Mouse (Mus musculus): ENCODE measurements around the gene Galk1.
"Not testable (repeated sequence)": the region's sequence is repeated elsewhere in the genome, so short reads cannot be mapped to it uniquely, and the experiment has no call there.

Galk1 gene

GRCm38 (mm10) chr11:116030088-116030897, 17.8 kb upstream of the Galk1 start, which contains the start of gene Unk:
Unk (plus strand) TSS chr11:116030322.
- peak; percentile 98 for DNase-seq

- DNase-seq = no peak
These were observed 16.8 kb upstream of the Galk1 start for GRCm38 (mm10) chr11:116029086-116029865.

DNA sequence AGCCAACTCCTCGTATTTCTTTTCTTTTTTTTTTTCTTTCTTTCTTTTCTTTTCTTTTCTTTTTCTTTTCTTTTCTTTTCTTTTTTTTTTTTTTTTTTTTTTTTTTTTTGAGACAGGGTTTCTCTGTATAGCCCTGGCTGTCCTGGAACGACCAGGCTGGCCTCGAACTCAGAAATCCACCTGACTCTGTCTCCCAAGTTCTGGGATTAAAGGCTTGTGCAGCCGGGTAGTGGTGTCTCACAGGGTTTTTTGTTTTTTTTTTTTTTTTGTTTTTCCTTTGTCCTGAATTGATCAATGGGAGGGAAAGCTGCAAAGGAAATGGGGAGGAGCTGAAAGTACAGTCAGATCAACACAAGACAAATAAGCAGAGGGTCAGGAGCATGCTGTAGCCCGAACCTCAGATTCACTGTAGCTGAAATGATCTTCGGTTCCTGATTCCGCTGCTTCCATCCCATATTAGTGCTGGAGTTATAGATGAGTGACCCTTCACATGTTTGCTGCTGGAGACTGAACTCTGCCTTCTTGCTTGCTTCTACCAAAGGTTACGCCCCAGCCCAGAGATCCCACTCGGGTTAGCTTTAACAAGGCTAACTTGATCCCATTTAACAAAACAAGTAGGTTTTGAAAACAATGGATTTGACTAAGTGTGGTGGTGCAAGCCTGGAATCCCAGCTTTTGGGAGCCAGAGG, 15.8 kb upstream of the Galk1 start:
- DNase-seq = no peak

DNA sequence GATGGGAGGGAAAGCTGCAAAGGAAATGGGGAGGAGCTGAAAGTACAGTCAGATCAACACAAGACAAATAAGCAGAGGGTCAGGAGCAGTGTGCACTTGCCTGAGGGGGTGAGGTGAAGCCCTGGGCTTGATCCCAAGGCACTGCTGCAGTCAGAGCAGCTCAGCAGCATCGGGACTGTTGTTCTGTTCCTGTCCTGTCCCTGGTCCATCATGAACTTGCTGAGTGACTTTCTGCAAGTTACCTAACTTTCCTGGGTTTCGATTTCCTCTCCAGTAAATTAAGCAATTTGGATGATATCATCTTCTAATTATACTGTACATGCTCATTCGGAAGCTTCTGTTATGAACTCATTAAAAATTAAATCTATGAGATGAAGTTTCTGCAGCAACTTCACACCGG, 15.2 kb upstream of the Galk1 start, which contains the start of gene H3f3b:
Gene H3f3b, minus strand, starts transcription at position 207 of the 400 bp plus-strand sequence.
- DNase-seq = peak; percentile 12

GRCm38 (mm10) chr11:116025056-116025845, 12.7 kb upstream of the Galk1 start:
- no peak for DNase-seq

DNA sequence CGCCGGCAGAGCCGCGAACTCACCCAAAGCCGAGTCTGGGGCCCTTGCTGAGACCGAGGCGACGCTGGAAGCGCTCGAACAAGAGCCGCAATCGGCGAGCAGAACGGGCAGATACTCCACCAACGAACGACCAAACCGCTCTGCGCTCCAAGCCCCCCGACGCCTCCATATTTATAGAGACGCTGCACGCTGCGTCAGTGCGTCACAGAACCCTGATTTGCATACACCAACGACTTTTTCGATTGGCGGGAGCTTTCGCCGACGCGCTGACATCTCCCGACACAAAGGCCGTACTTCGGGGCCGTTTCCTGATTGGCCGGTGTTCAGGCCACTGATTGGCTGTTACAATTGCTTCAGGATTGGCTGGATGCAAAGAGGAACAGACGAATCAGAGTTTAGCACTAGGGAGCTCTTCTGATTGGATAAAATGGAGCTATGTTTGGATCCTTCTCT, 11.9 kb upstream of the Galk1 start:
- peak; percentile 91 for DNase-seq

GRCm38 (mm10) chr11:116023771-116024355, 11.3 kb upstream of the Galk1 start:
- peak; percentile 82 for DNase-seq

GRCm38 (mm10) chr11:116023074-116023770, 10.7 kb upstream of the Galk1 start:
- DNase-seq = not testable (repeated sequence)

DNA sequence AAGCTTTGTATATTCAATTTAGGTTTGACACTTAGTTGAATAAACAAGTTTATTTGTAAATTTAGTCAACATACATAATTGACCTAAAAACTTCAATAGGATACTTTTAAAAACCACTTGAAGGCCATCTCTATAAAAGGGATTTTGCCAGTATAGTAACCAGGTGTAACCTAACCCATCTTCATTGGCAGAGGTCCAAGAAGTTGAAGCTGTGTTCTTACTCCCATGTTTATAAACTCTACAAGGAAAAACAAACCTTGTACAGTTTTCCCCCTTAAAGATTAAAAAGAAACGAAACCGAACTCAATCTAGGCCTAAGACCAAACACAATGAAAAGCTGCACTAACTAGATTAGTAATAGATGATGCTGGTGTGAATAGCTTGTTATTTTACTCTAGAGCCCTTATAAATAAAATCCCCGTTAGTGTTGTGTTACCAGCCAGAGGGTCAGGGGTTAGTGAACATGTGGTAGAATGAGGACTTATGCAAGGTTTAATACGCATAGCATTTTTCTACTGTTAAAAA, 9.8 kb upstream of the Galk1 start:
- no peak for DNase-seq

DNA sequence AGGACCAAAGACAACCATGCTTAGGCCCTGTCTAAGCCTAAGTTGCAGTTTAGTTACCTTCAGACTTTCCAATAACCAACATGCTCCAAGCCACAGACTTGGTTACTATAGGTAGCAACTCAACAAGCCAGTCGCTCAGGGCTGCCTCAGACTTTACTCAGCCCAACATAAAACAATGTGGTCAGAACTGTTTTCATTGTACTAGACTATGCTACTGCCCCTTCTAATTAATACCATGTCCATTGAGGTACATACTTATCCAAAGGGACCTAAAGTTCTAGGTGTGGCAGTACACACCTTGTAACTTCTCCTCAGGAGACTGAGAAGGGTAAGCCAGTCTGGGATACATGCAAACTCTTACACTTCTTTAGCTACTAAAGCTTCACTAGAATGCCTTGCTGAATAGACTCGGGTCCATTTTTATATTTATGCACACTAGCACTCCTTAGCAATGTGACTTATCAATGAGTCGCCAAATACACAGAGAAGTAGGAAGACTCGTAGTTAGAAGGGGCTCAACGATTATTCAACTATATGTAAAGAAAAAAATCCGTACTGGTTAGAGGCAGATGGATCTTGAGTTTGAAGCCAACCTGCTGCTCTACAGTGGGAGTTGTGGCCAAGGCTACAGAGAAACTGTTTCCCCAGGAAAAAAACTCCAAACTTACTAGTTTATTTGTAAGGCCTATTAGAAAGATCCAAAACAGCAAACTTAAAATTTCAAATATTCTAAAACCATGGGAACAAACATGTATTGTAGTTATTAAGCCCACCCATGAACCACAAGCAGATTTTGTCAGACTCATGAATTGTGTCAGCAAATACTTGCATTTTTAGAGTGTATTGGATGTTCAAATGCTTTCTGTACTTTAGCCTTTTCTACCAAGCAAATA, 9.1 kb upstream of the Galk1 start:
- DNase-seq = no peak

- DNase-seq = no peak
These were observed 8.0 kb upstream of the Galk1 start for GRCm38 (mm10) chr11:116020519-116020922.

DNA sequence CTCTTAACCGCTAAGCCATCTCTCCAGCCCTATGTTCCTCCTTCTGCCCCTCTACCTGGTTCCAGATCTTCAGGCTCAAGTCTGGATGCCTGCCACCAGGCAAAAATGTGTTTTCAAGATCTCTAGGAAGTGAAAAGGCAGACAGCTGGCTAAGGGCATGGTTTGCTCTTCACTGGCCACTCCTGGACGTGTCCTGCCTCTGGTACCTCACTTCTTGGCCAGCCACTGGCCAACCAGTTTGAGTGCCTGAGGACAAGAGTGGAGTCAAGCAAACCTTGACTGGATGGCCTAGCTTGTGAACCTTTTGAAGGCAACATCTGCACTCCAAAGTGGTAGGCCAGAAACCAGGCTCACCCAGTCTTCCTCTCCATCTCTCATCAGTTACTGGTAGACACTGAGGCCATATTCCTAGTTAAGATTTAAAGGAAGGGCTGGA, 7.5 kb upstream of the Galk1 start:
- DNase-seq = no peak

GRCm38 (mm10) chr11:116019360-116019791, 6.9 kb upstream of the Galk1 start:
- DNase-seq = no peak

GRCm38 (mm10) chr11:116018867-116019266, 6.3 kb upstream of the Galk1 start:
- DNase-seq = not testable (repeated sequence)

DNA sequence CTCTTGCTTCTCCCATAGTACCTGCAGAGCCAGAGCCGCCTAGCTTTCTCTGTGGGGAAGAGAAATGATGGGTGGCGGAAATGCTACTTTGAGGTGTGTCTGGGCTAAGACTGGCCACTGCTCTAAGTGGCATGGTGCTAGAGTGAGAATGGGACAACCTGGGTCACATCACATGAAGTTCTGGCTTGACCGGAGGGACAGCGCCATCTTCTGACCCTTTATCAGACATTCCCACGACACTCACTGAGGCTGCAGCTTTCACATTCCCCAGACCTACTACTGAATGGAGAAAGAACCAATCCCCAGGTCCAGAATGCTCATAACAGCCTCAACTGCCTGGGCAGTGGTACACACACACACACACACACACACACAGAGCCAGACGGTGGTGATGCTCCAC, 5.6 kb upstream of the Galk1 start:
- peak; percentile 43 for DNase-seq

GRCm38 (mm10) chr11:116014821-116015220, 2.3 kb upstream of the Galk1 start:
- no peak for DNase-seq

DNA sequence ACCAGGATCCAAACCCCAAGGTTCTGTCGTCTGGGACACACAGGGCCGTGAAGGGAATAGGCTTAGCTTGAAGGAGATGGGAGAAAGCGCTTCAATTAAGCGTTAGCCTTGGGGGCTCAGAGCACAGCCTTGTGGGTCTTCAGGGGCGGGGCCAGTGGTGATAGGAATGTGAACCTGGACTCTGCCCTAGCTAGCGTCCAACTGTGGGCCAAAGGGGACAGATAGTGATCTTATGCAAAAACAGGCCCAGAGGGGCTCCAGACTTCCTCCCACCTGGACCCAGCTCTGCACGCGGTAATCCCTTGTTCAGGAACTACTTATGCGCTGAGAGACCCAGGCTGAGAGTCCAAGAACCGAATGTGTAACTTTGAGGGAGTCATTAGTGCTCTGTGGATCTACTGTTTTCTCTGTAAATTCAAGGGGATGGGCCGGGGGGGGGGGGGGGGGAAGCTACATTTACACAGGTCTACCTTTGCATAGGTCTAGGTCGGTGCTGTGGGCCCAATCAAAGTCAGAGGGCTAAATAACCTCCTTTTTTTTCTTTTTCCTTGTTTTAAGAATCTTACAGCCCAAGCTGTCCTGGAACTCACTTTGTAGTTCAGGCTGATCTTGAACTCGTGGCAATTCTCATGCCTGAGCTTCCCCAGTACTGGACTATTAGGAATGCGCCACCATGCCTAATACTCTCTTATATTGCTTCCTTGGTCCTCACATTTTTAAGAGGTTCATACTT, 824 bp downstream of the Galk1 start:
- no peak for DNase-seq

DNA sequence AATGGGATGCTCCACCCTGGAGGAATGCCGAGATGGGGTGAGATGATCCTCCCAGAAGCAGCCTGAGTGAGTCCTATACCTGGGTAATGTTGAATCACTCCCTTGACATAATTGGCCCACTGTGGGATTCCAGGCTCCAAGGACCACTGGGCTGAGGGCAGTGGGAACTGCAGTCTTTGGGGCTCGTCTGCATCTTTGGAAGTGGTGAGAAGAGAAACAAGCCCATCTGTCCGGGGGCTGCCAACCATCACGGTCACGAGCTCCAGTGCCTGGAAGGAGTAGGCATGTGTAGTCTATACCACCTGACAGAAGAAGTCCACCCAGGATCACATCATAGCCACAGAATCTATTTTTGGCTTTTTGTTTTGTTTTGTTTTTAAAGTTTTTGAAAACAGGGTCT, 1.6 kb downstream of the Galk1 start:
- no peak for DNase-seq

DNA sequence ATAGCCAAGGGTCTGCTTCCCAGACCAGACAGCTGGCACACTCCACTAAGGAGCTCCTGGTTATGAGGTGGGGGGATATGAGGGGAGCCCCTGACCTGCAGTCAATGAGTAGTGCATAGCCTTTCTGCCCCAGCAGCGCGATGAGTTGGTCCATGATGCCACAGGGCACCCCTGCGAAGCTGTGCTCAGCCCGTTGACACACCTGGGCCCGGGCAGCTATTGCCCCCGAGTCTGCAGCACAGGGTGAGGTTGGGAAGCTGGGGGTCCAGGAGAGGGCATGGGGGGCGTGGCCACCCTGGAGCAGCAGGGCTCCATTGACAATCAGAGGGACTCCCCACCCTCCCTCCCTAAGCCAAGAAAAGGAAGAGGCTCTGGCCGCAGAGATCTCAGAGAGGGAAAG, 2.4 kb downstream of the Galk1 start:
- no peak for DNase-seq
